Mouse (Mus musculus) right cerebral cortex, adult 2 months (tissue): ENCODE data around the gene Gm49396.

Source experiments
- DNase-seq, 2 experiments: peaks; one replicate each; pipeline ENCODE4 v3.0.0; 2021 to 2022; ENCODE audit warnings: low spot score in 2 of 2

Gene Gm49396

GRCm38 (mm10) chr7:30586455-30587020, 23.4 kb downstream of the Gm49396 start:
- DNase-seq: no peak

GRCm38 (mm10) chr7:30587842-30588667, 24.9 kb downstream of the Gm49396 start:
- DNase-seq: peak; percentile 38 to 50

GRCm38 (mm10) chr7:30588676-30589434, 25.7 kb downstream of the Gm49396 start, which contains the start of gene Kmt2b:
Kmt2b (minus strand) TSS chr7:30588726.
- peak; percentile 94 to 95 for DNase-seq

- DNase-seq: peak; percentile 75 to 83
Observed at GRCm38 (mm10) chr7:30589435-30590301, 26.5 kb downstream of the Gm49396 start.

GRCm38 (mm10) chr7:30590927-30591604, 27.9 kb downstream of the Gm49396 start:
- DNase-seq: no peak

- DNase-seq: no peak
Observed at GRCm38 (mm10) chr7:30591605-30591951, 28.4 kb downstream of the Gm49396 start.

GRCm38 (mm10) chr7:30592772-30593423, 29.8 kb downstream of the Gm49396 start:
- DNase-seq: no peak

GRCm38 (mm10) chr7:30593579-30594509, 30.7 kb downstream of the Gm49396 start:
- no peak for DNase-seq

GRCm38 (mm10) chr7:30594510-30595024, 31.4 kb downstream of the Gm49396 start:
- DNase-seq: no peak

- no peak for DNase-seq
Observed at GRCm38 (mm10) chr7:30596093-30596492, 32.9 kb downstream of the Gm49396 start.

GRCm38 (mm10) chr7:30596811-30597210, 33.7 kb downstream of the Gm49396 start:
- no peak for DNase-seq

- no peak for DNase-seq
Observed at GRCm38 (mm10) chr7:30598786-30599185, 35.6 kb downstream of the Gm49396 start, which contains the start of gene Zbtb32. Zbtb32 (minus strand) TSS chr7:30598909.

- peak; percentile 90 to 92 for DNase-seq
Observed at GRCm38 (mm10) chr7:30599933-30600353, 36.8 kb downstream of the Gm49396 start.

- no peak for DNase-seq
Observed at GRCm38 (mm10) chr7:30600651-30601050, 37.5 kb downstream of the Gm49396 start.

GRCm38 (mm10) chr7:30602583-30602982, 39.4 kb downstream of the Gm49396 start:
- no peak for DNase-seq

GRCm38 (mm10) chr7:30604424-30604823, 41.3 kb downstream of the Gm49396 start:
- DNase-seq: no peak

- no peak for DNase-seq
Observed at GRCm38 (mm10) chr7:30604944-30605343, 41.8 kb downstream of the Gm49396 start.

- DNase-seq: peak in 1 of 2 experiments; percentile 34
Observed at GRCm38 (mm10) chr7:30607706-30608309, 44.7 kb downstream of the Gm49396 start.
